Comparison of ENCODE assay signal across 12 mouse cellular contexts in genomic region chr16:67769114-67769513, GRCm38 (mm10).
DNase-seq lines count a peak whose midpoint lies in the region; ATAC-seq and TF ChIP-seq lines count a peak whose summit lies in the region.
"Had no signal": no experiment of that assay in that cellular context is flagged by ENCODE, and none has a peak within 500 bp of the region (broad histone marks: within the 10 kb centered on the region; RNA-seq: fewer than 3 reads in every experiment).

No protein-coding gene starts in this region.

- 57% methylated on average over 5 of the region's 5 CpGs for WGBS in liver, embryonic 11.5 days
- WGBS in heart, embryonic 10.5 days = 59% methylated on average over 5 of the region's 5 CpGs

- peaks cover 34% of the 10 kb centered on the region for H3K9me3 ChIP-seq in CH12.LX (replicated peaks; ENCODE audit: low read length)
- no peaks in the 10 kb centered on the region for H3K9me3 ChIP-seq in liver, embryonic 11.5 days (ENCODE audit: control insufficient read depth, low read length)
- H3K9me3 ChIP-seq in heart, embryonic 10.5 days = no peaks in the 10 kb centered on the region
- H3K9me3 ChIP-seq: embryonic facial prominence, embryonic 13.5 days; heart, embryonic 13.5 days; liver, embryonic 13.5 days; megakaryocyte, embryonic 14.5 days had no signal

- H3K27me3 ChIP-seq in CH12.LX (replicated peaks) = no peaks in the 10 kb centered on the region
- H3K27me3 ChIP-seq in liver, embryonic 11.5 days (replicated peaks; ENCODE audit: control insufficient read depth, insufficient read depth, low read length) = no peaks in the 10 kb centered on the region
- no peaks in the 10 kb centered on the region for H3K27me3 ChIP-seq in heart, embryonic 10.5 days (ENCODE audit: insufficient read depth, poor library complexity, severe bottlenecking)
- H3K27me3 ChIP-seq: embryonic facial prominence, embryonic 13.5 days; heart, embryonic 13.5 days; liver, embryonic 13.5 days; megakaryocyte, embryonic 14.5 days had no signal

- TF ChIP-seq RAD21 in CH12.LX (IDR thresholded peaks at IDR 0.05; ENCODE audit: low read depth, low read length) = peak; percentile 7

- no peak overlapping the region for H3K9ac ChIP-seq in CH12.LX (ENCODE audit: insufficient read depth, low read depth)
- H3K9ac ChIP-seq in liver, embryonic 11.5 days (ENCODE audit: low read depth, low read length) = no peak overlapping the region
- H3K9ac ChIP-seq: embryonic facial prominence, embryonic 13.5 days; heart, embryonic 13.5 days; liver, embryonic 13.5 days had no signal

- no peaks in the 10 kb centered on the region for H3K79me2 ChIP-seq in CH12.LX (replicated peaks; ENCODE audit: control insufficient read depth, extremely low read depth, insufficient read depth, poor library complexity, severe bottlenecking)

- H3K4me3 ChIP-seq in CH12.LX (replicated peaks in 1 of 3; ENCODE audit: low read depth in 2 of 3, low read length in 2 of 3, poor library complexity in 1 of 3) = no peak overlapping the region
- no peak overlapping the region for H3K4me3 ChIP-seq in liver, embryonic 11.5 days (ENCODE audit: low read depth, low read length)
- no peak overlapping the region for H3K4me3 ChIP-seq in heart, embryonic 10.5 days
- H3K4me3 ChIP-seq: embryonic facial prominence, embryonic 13.5 days; heart, embryonic 13.5 days; liver, embryonic 13.5 days; megakaryocyte, embryonic 14.5 days had no signal

- dilution Hi-C loops in CH12.LX (cut with MboI; ENCODE audit: extremely low pct_ligation_motif_present, extremely low pct_unique_long_range_greater_than_20kb, low sequenced_read_pairs) = no loop called here

- no peaks in the 10 kb centered on the region for H3K4me1 ChIP-seq in CH12.LX (ENCODE audit: control insufficient read depth in 1 of 2, insufficient read depth in 2 of 2)
- H3K4me1 ChIP-seq in liver, embryonic 11.5 days (replicated peaks; ENCODE audit: control insufficient read depth, insufficient read depth, low read length) = no peaks in the 10 kb centered on the region
- H3K4me1 ChIP-seq in heart, embryonic 10.5 days = no peaks in the 10 kb centered on the region
- H3K4me1 ChIP-seq: embryonic facial prominence, embryonic 13.5 days; heart, embryonic 13.5 days; liver, embryonic 13.5 days; megakaryocyte, embryonic 14.5 days had no signal

- ATAC-seq in liver, embryonic 11.5 days (replicated peaks; ENCODE audit: low FRiP score) = no peak

- in situ Hi-C loops in CH12.LX (cut with MboI; ENCODE audit: low pct_ligation_motif_present, low pct_unique_long_range_greater_than_20kb, low sequenced_read_pairs) = no loop called here

- no peak for TF ChIP-seq EP300 in CH12.LX (IDR thresholded peaks at IDR 0.05; ENCODE audit: low read length)

- H3K27ac ChIP-seq in CH12.LX (ENCODE audit: insufficient read depth, low read depth) = no peak overlapping the region
- no peak overlapping the region for H3K27ac ChIP-seq in liver, embryonic 11.5 days (ENCODE audit: low read depth, low read length)
- H3K27ac ChIP-seq in heart, embryonic 10.5 days = no peak overlapping the region
- H3K27ac ChIP-seq: embryonic facial prominence, embryonic 13.5 days; heart, embryonic 13.5 days; liver, embryonic 13.5 days had no signal

- no peak overlapping the region for H3K4me2 ChIP-seq in CH12.LX (ENCODE audit: insufficient read depth, low read depth, poor library complexity, severe bottlenecking)
- no peak overlapping the region for H3K4me2 ChIP-seq in liver, embryonic 11.5 days
- H3K4me2 ChIP-seq: embryonic facial prominence, embryonic 13.5 days; heart, embryonic 13.5 days; liver, embryonic 13.5 days had no signal

- peak; percentile 2 to 29 for DNase-seq in frontal cortex, postnatal 36 days (ENCODE audit: low spot score in 2 of 2)
- no peak for DNase-seq in frontal cortex, postnatal 25 days (ENCODE audit: low spot score in 2 of 2)
- DNase-seq in CH12.LX (ENCODE audit: extremely low read depth) = no peak
- peak; percentile 5 for DNase-seq in ZHBTc4 (ENCODE audit: low read depth, low spot score)
- peak; percentile 25 for DNase-seq in retina, embryonic 14.5 days (ENCODE audit: low spot score)
- no peak for DNase-seq in liver, embryonic 11.5 days (ENCODE audit: low spot score)
- DNase-seq in heart, embryonic 10.5 days (ENCODE audit: low spot score) = no peak
- DNase-seq: adrenal gland, postnatal 10 days; liver, embryonic 13.5 days had no signal

- peak in 1 of 2 experiments; percentile 23; a peak in 2 of 4 replicates for TF ChIP-seq CTCF in CH12.LX (conservative IDR thresholded peaks at IDR 0.05 in 1 of 2, IDR thresholded peaks at IDR 0.05 in 1 of 2; ENCODE audit: low read depth in 2 of 2, low read length in 2 of 2)

- no peak for TF ChIP-seq POLR2A in CH12.LX (IDR thresholded peaks at IDR 0.05; ENCODE audit: low read depth, low read length)

- no peaks in the 10 kb centered on the region for H3K36me3 ChIP-seq in CH12.LX (replicated peaks in 1 of 2; ENCODE audit: control insufficient read depth in 1 of 2, insufficient read depth in 1 of 2, low read length in 1 of 2)
- H3K36me3 ChIP-seq in liver, embryonic 11.5 days (ENCODE audit: control insufficient read depth, insufficient read depth, low read length) = no peaks in the 10 kb centered on the region
- H3K36me3 ChIP-seq in heart, embryonic 10.5 days = no peaks in the 10 kb centered on the region
- H3K36me3 ChIP-seq: embryonic facial prominence, embryonic 13.5 days; heart, embryonic 13.5 days; liver, embryonic 13.5 days had no signal

TF ChIP-seq in CH12.LX, 34 proteins besides CTCF, POLR2A, EP300 and RAD21:
- TF ChIP-seq MXI1 (IDR thresholded peaks at IDR 0.05; ENCODE audit: low read depth, low read length) (no peak), CHD2 (IDR thresholded peaks at IDR 0.05; ENCODE audit: low read length) (no peak), NELFE (IDR thresholded peaks at IDR 0.05; ENCODE audit: low read depth, low read length) (no peak), CHD1 (IDR thresholded peaks at IDR 0.05; ENCODE audit: low read depth, low read length) (no peak), JUND (conservative IDR thresholded peaks at IDR 0.05; ENCODE audit: low read depth, low read length) (no peak), UBTF (IDR thresholded peaks at IDR 0.05; ENCODE audit: low read depth, low read length) (no peak), PAX5 (IDR thresholded peaks at IDR 0.05; ENCODE audit: low read length) (no peak), MAZ (IDR thresholded peaks at IDR 0.05; ENCODE audit: low read depth, low read length) (no peak), KAT2A (IDR thresholded peaks at IDR 0.05; ENCODE audit: insufficient replicate concordance, low read length) (no peak), RCOR1 (conservative IDR thresholded peaks at IDR 0.05; ENCODE audit: low read depth, low read length) (no peak), ELF1 (IDR thresholded peaks at IDR 0.05; ENCODE audit: low read depth, low read length) (no peak), MAX (IDR thresholded peaks at IDR 0.05; ENCODE audit: low read length) (no peak), BHLHE40 (IDR thresholded peaks at IDR 0.05; ENCODE audit: low read depth, low read length) (no peak), ZKSCAN1 (IDR thresholded peaks at IDR 0.05; ENCODE audit: borderline replicate concordance, low read depth, low read length) (no peak), ZNF384 (IDR thresholded peaks at IDR 0.05; ENCODE audit: low read depth, low read length) (no peak), MAFK (IDR thresholded peaks at IDR 0.05; ENCODE audit: insufficient replicate concordance, low read length) (no peak)

Comparison
In these comparisons a context has a peak if more than half of its experiments do, and no peak if none do; other contexts are left out.
1. DNase-seq: peak in frontal cortex, postnatal 36 days (2 of 2), ZHBTc4 (single experiment) and retina, embryonic 14.5 days (single experiment); none in frontal cortex, postnatal 25 days (0 of 2), CH12.LX (single experiment), liver, embryonic 11.5 days (single experiment) and heart, embryonic 10.5 days (single experiment).